Mouse (Mus musculus) olfactory bulb, adult 2 months (tissue): Measurements from ENCODE around the gene Lrmda. TPM values are rescaled to one million over a fixed set of nuclear protein-coding genes. Genes with fewer than 3 reads are reported as not detected.

Experiments
- H3K27ac ChIP-seq: fragments of 200-500 bp; 2 replicates; pipeline ENCODE4 v1.5.1; 2012; ENCODE audit warnings: low read depth, low read length; ENCODE audit not compliant: insufficient read depth
- H3K4me1 ChIP-seq: fragments of 200-500 bp; 2 replicates; pipeline ENCODE4 v1.6.1; 2012; ENCODE audit warnings: low read length; ENCODE audit not compliant: control insufficient read depth, insufficient read depth
- H3K4me3 ChIP-seq: fragments of 200-500 bp; 2 replicates; pipeline ENCODE4 v1.5.1; 2012; ENCODE audit warnings: mild to moderate bottlenecking, low read depth, low read length, moderate library complexity; ENCODE audit not compliant: insufficient read depth
- CTCF ChIP-seq: fragments of 200-500 bp; IDR thresholded peaks from 2 replicates; pipeline ENCODE4 v1.5.1; 2012; ENCODE audit warnings: low read depth, mild to moderate bottlenecking, low read length, moderate library complexity; ENCODE audit not compliant: insufficient read depth
- POLR2A ChIP-seq: fragments of 200-500 bp; IDR thresholded peaks from 2 replicates; pipeline ENCODE4 v1.6.1; 2012; ENCODE audit warnings: mild to moderate bottlenecking, low read depth, low read length, moderate library complexity; ENCODE audit not compliant: insufficient read depth
- WGBS: fragments of 180-500 bp; shearing (Covaris S2); methylation state at CpG from one replicate; pipeline ENCODE4 v1.1.7; 2018; 5-methylcytosine and 5-hydroxymethylcytosine counted together
- polyA plus RNA-seq: library from polyadenylated mRNA; stranded (reverse); fragments of >200 nt; gene quantifications from 2 replicates; pipeline ENCODE4 v1.2.4, GENCODE M21; 2012; ENCODE audit warnings: low replicate concordance; ENCODE audit not compliant: missing spikeins, insufficient read depth, insufficient read length

Lrmda gene
- polyA plus RNA-seq, 1 experiment: not detected

DNA sequence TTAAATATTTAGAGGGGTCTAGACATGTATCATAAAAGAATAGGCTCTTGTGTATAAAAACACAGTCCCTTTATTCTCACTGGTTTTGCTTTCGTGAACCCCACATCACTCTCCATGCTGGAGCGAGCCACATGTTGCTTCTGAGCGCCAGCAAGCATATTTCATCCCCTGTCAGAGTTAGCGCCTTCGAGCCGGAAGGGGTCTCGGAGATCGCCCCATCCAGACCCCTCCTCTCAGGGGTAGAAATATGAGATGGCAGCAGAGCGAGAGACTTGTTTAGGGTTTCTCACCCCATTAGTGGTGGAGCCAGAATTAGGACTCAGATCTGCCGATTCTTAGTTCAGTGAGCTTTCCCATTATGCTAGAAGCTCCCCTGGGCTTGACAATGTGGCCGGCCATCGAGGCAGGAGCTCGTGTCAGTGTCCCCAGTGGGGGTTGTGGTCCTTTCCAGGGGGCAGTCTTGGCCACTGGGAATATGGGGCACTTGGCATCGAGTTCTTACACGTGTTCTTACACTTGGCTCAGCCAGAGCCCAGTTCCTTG is 269.9 kb downstream of the Lrmda start:
- no peaks in the 10 kb centered on the region for H3K4me1 ChIP-seq
- H3K27ac ChIP-seq: no peak overlapping the region
- TF ChIP-seq CTCF (no peak), POLR2A (no peak)
- 78% methylated on average over 15 of the region's 15 CpGs for WGBS
- H3K4me3 ChIP-seq: no peak overlapping the region

DNA sequence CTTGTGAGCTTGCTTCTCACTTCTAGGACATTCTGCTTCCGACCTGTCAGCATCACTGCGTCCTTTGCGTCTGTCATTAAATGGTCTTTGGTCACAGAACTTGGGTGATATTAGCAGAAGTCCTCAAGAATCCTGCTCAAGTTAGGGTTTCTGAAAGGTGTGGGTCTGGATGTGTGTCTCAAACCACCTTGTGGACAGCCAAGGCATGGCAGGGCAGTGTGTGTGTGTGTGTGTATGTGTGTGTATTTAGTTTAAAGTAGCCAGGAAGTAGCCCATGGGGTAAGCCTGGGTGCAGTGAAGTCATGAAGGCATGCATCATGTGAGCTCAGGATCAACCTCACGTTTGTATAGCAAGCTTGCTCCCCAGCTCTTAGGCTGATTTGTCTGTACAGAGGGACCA is 274.9 kb downstream of the Lrmda start:
- Histone ChIP-seq H3K4me1 (no peaks in the 10 kb centered on the region), H3K4me3 (no peak overlapping the region), H3K27ac (no peak overlapping the region)
- TF ChIP-seq CTCF (no peak), POLR2A (no peak)
- WGBS: 97% methylated on average over 4 of the region's 4 CpGs

DNA sequence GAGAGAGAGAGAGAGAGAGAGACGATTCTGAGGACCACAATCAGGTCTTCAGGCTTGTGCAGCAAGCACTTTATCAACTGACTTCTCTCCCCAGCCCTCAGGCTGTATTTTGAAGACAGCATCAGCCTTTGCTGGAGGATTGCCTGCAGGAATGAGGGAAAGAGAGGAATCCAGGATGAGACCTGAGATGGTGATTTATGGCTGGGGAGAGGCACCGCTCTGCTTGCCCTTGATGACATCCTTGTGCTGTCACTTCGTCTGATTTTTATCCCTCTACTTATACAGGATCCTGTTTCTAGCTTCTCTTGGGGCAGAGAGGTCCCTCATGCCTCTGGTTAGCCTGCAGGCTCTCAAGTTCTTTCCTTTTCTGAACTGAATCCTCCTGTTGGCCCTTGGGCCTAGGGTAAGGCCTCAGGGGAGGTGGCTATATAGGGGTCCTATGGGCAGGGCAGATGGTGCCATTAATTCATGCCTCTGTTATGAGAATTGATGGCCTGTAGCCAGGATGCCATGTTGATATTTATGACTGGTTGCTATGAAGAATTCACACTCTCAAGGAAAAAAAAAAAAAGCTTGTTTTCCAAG is 277.2 kb downstream of the Lrmda start:
- no peak overlapping the region for H3K27ac ChIP-seq
- 90% methylated on average over 3 of the region's 3 CpGs for WGBS
- no peak for TF ChIP-seq CTCF
- no peak for TF ChIP-seq POLR2A
- H3K4me3 ChIP-seq: no peak overlapping the region
- no peaks in the 10 kb centered on the region for H3K4me1 ChIP-seq

DNA sequence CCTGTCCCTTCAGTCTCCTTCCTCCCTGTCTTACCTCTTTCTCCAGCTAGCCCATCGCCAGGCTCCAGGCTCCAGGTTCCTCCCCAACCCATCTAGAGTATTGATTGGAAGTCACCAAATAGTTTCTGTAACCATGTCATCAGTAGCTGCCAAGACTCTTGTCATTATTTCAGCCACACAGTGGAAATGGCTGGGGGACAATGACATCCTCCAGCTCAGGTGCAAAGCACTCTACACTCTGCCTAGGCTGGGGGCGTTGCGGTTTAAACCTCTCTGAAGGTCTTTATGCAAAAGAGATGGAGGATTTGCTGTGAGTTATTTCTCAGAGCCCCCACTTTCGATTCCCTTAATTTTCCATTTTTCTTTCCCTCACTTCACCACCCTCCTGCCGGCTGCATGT is 287.2 kb downstream of the Lrmda start:
- H3K4me1 ChIP-seq: no peaks in the 10 kb centered on the region
- no peak overlapping the region for H3K27ac ChIP-seq
- H3K4me3 ChIP-seq: no peak overlapping the region
- 88% methylated on average over 5 of the region's 5 CpGs for WGBS
- no peak for TF ChIP-seq POLR2A
- TF ChIP-seq CTCF: no peak

DNA sequence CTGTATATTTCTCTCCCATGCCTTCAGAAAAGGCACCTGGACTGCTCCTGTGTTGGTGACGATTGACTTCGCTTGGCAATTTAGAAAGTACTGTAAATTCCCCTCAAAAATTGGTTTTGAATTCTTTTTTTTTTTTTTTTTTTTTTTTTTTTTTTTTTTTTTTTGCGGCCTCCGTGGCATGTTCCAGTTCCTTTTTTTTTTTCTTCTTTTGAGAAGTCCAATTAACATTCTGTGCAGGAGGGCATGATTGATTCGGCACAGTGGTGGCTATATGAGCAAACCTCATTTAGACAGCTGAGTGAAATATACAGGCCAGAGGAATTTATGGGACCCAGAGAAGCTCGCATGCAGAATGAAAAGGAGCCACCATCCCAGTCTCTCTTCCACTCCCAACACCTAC is 288.5 kb downstream of the Lrmda start:
- TF ChIP-seq POLR2A (no peak), CTCF (no peak)
- WGBS: 45% methylated on average over 6 of the region's 6 CpGs
- no peak overlapping the region for H3K4me3 ChIP-seq

DNA sequence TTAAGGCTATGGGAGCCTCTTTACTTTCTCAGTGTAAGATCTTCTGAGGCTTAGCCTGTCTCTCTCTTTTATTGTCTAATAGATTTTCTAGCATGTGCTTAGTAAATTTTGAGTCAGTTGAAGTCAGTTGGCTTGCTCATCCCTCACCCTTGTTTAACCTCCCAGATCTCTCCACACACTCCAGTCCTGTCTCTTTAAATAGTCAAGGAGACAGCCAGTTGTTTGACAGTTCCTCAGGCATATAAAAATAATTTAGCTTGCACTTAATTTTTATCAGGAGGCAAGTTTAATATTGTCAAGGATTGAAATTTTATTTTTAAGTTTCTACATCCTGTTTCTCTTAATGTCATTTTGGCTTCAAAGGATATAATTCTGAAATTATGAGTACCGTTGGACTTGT is 303.5 kb downstream of the Lrmda start:
- H3K4me3 ChIP-seq: no peak overlapping the region
- WGBS: 94% methylated on average over 1 of the region's 1 CpGs
- TF ChIP-seq POLR2A (no peak), CTCF (no peak)
- H3K27ac ChIP-seq: no peak overlapping the region
- H3K4me1 ChIP-seq: no peaks in the 10 kb centered on the region

More for the DNA sequence above, 288.5 kb downstream of the Lrmda start:
- Histone ChIP-seq H3K4me1 (no peaks in the 10 kb centered on the region), H3K27ac (no peak overlapping the region)

DNA sequence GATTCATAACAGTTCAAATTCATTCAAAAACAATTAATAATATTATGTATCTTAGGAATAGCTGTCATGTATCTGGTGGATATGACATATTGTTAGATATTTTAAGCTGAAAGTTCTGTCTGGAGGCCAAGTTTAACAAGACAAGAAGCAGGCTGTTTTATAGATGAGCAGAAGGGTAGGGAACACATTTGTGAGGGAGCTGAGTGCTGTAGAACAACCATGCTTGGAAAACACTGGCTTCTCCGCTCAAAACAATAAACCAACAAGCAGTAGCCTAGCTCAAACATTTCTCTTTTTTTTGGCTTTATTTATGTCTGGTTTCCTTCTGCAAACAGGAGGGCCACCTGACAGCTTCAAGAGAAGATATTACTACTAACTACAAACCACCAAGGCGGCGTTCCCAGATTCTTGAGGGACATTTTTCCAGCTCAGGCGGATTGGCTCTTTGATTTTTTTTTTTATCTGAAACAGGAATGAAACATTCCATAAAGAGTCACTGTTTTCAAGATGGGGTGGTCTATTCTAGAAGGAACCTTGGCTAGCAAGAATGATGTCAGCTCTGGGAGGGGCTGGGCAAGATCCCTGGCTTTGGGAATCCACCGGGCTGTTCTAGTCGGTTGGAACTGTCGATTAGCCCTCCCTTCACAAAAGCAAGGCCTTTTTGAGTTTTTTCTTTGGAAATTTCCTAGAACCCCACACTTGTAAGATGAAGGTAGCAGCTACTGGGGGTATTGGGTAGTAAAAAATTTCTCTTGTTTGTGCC is 304.2 kb downstream of the Lrmda start:
- H3K27ac ChIP-seq: no peak overlapping the region
- 89% methylated on average over 7 of the region's 7 CpGs for WGBS
- H3K4me1 ChIP-seq: no peaks in the 10 kb centered on the region
- TF ChIP-seq POLR2A (no peak), CTCF (no peak)
- no peak overlapping the region for H3K4me3 ChIP-seq

DNA sequence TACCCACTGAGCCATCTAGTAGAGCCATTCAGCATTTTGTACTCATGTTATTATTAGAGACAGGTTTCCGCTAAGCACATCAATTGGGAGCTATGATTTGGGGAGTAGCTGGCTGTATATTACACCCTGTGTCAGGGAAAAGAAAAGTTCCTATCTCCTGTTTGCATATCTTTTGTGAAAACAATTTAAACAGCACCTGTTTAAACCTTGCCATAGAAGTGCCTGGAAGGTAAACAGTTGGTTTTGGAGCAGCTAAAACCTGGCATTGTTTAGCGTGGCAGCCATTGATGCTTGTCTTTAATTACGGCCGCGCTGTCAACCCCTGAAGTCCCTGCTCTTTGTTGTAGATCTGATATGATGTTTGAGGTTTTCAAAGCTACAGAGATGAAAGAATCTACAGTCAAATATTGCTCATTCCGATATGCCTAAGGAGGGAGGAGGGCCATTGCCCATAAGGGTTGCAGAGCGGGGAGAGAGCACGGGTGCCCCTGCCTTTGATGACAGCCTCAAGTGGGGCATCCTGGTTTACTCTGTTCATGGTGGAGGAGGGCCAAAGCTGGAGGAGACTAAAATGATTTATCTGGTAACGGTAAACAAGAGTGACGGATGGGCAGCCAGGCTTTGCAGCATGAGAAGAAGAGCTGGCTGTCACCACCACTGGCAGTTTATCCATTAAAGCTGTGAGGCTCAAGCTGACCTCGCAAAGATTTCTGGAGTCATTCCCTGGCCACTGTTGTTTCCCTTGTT is 306.9 kb downstream of the Lrmda start:
- 91% methylated on average over 11 of the region's 11 CpGs for WGBS
- Histone ChIP-seq H3K27ac (no peak overlapping the region), H3K4me1 (no peaks in the 10 kb centered on the region), H3K4me3 (no peak overlapping the region)
- TF ChIP-seq POLR2A (no peak), CTCF (no peak)

DNA sequence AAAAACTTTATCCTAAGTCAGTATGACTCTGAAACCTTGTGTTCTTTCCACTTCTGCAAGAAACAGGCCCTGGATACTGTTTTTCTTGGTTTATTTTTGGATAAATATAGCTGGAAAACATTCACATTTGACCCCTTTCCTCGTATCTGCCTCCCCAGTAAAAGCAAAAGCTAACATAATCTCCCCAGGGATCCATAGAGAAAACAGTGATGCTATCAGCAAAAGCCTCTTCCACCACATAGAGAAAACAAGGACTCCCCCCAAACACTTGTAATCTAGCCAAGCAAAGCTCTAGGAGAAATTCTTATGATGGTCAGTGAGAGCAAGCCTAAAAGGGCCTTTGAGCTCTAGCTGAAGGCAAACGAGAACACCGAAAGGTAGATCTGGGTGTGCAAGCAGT is 309.7 kb downstream of the Lrmda start:
- H3K4me1 ChIP-seq: no peaks in the 10 kb centered on the region
- H3K27ac ChIP-seq: no peak overlapping the region
- no peak overlapping the region for H3K4me3 ChIP-seq
- TF ChIP-seq POLR2A (no peak), CTCF (no peak)
- 86% methylated on average over 3 of the region's 3 CpGs for WGBS
